Comparison of ENCODE assay signal across 25 mouse cellular contexts in genomic region chr4:80628271-80628670, GRCm38 (mm10).
DNase-seq lines count a peak whose midpoint lies in the region; ATAC-seq and TF ChIP-seq lines count a peak whose summit lies in the region.
"Had no signal": no experiment of that assay in that cellular context is flagged by ENCODE, and none has a peak within 500 bp of the region (broad histone marks: within the 10 kb centered on the region; RNA-seq: fewer than 3 reads in every experiment).

No protein-coding gene starts in this region.

- TF ChIP-seq CTCF in left cerebral cortex, adult 2 months (IDR thresholded peaks at IDR 0.05): no peak
- no peak for TF ChIP-seq CTCF in brain, embryonic 14.5 days (IDR thresholded peaks at IDR 0.05; ENCODE audit: borderline replicate concordance, extremely low read depth, insufficient read depth, insufficient read length)

- TF ChIP-seq POLR2A in brain, embryonic 14.5 days (IDR thresholded peaks at IDR 0.05; ENCODE audit: borderline replicate concordance, extremely low read depth, insufficient read depth, insufficient read length, poor library complexity, severe bottlenecking): no peak

- peak; percentile 35 to 73 for DNase-seq in cerebellum, postnatal 10 days
- DNase-seq in cerebellum, adult 9-10 months: no peak
- DNase-seq in frontal cortex, postnatal 14 days (ENCODE audit: low spot score in 2 of 2): no peak
- DNase-seq in left cerebral cortex, adult 2 months (ENCODE audit: extremely low spot score in 1 of 2, low spot score in 2 of 2): no peak
- DNase-seq in left cerebral cortex, postnatal 10 days (ENCODE audit: extremely low spot score in 1 of 2, low spot score in 2 of 2): no peak
- peak; percentile 12 for DNase-seq in brain, embryonic 14.5 days (ENCODE audit: low read depth)
- no peak for DNase-seq in lung, postnatal 14 days
- DNase-seq: adrenal gland, postnatal 14 days; gastrocnemius, postnatal 14 days; heart, postnatal 14 days; kidney, adult 18-20 months; kidney, postnatal 25 days; liver; lung, adult 2 months; lung, postnatal 10 days; midbrain, embryonic 14.5 days; thymus, postnatal 4 days had no signal

- intact Hi-C loops in left cerebral cortex, adult 2 months (cut with DNase I): no loop called here
- intact Hi-C loops in left cerebral cortex, postnatal 10 days (cut with DNase I): no loop called here

- peak overlapping the region; percentile 78; the same call in 1 of the 2 replicates for H3K27ac ChIP-seq in left cerebral cortex, adult 2 months
- H3K27ac ChIP-seq: forebrain, embryonic 15.5 days; hindbrain, embryonic 10.5 days; hindbrain, embryonic 15.5 days; kidney, embryonic 15.5 days; layer of hippocampus, adult 2 months; liver, embryonic 14.5 days had no signal

- ATAC-seq in frontal cortex, adult (ENCODE audit: low TSS enrichment): peak; percentile 69
- ATAC-seq: forebrain, embryonic 15.5 days; Patski had no signal

- no peak overlapping the region for H3K4me3 ChIP-seq in left cerebral cortex, adult 2 months
- H3K4me3 ChIP-seq: forebrain, embryonic 15.5 days; hindbrain, embryonic 10.5 days; hindbrain, embryonic 15.5 days; kidney, embryonic 15.5 days; layer of hippocampus, adult 2 months had no signal

Comparison
In these comparisons a context has a peak if more than half of its experiments do, and no peak if none do; other contexts are left out.
1. DNase-seq: peak in cerebellum, postnatal 10 days (2 of 2) and brain, embryonic 14.5 days (single experiment); none in cerebellum, adult 9-10 months (single experiment), frontal cortex, postnatal 14 days (0 of 2), left cerebral cortex, adult 2 months (0 of 2), left cerebral cortex, postnatal 10 days (0 of 2) and lung, postnatal 14 days (single experiment).